Mouse (Mus musculus) cerebellum, adult 18-20 months (tissue): ENCODE data around the gene Ccdc142.
A peak's percentile ranks its signal among the peaks of the same experiment; 100 is the strongest.

ENCODE experiments used
- DNase-seq, 2 experiments: peaks; one replicate each; pipeline ENCODE4 v3.0.0; 2021

Ccdc142 gene

DNA sequence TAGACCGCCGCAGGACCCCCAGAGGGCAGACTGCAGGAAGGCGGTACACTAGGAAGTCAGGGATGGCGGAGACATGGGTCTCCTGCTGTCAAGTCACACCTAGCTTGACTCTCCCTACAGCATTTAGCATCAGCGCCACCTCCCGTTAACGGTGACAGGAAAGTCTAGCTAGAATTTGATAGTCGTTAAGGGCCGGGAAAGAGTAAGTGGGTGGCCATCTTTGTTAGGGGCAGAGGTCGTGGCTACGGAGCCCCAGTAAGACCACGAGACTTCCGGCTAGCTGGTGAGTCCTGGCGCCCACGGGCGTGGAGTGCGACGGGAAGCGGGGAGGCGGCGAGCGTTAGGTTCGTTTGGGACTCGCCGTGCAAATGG is at the start of gene Ccdc142, which contains the start of gene Gm42688:
Gene Ccdc142 (plus strand): TSS at position 286 of the 372 bp plus-strand sequence.
Gene Gm42688 (plus strand): TSS at position 302 of the 372 bp plus-strand sequence.
- DNase-seq = peak; percentile 91 to 94

- peak in 1 of 2 experiments; percentile 41 for DNase-seq
Observed at GRCm38 (mm10) chr6:83053136-83053960, 48.1 kb upstream of the Ccdc142 start.

DNA sequence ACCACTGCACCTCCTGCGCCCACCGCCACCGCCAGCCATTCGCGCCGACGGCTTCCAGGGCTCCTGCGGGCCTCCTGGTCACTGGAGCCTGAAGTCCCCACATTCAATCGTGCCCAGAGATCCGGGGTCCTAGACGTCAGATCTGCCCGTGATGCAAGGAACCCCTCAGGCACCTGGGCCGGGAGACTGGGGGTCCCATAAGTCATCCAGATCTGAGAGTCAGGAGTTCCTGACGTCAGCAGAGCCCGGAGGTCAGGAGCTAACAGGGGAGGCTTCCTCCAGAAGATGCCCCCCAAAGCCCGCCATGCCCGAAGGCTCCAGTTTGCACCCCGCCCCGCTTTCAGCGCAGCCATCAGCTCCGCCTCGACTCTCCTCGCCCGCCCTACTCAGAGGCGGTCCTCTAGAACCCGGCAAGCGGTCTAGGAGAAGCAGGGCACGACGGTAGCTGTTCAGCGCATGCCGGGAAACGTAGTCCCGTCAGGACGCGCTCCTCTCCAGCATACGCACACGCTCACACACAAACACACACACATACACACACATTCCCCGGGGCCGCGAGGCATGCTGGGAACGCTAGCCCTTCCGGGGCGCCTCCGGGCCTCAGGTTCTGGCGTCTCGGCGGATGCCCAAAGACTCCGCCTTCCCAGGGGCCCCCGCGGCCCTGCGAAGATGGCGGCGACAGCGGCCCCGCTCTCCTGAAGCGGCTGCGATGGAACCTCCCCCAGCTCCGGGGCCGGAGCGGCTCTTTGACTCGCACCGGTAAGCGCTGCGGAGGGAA is 47.1 kb upstream of the Ccdc142 start, which contains the start of gene Aup1:
Gene Aup1 (plus strand): TSS at position 448 of the 778 bp plus-strand sequence.
- peak; percentile 97 for DNase-seq

DNA sequence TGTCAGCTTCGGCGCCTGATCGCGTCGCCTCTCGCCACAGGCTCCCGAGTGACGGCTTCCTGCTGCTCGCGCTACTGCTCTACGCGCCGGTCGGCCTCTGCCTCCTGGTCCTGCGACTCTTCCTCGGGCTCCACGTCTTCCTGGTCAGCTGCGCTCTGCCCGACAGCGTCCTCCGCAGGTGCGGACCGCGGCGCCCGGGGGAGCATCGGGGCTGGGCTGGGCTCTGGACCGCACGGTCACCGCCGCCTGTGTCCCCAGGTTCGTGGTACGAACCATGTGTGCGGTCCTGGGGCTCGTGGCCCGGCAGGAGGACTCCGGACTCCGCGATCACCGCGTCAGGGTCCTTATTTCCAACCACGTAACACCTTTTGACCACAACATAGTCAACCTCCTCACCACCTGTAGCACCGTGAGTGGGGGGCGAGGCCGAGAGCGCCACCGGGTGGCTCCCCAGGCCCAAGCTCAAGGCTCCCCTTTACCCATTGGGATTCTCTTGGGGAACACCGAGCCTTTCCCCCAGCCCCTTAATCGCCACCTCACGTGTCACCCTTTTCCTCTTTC is 46.5 kb upstream of the Ccdc142 start, which contains the start of gene Htra2:
Gene Htra2 (minus strand): TSS at position 403 of the 561 bp plus-strand sequence.
- no peak for DNase-seq

DNA sequence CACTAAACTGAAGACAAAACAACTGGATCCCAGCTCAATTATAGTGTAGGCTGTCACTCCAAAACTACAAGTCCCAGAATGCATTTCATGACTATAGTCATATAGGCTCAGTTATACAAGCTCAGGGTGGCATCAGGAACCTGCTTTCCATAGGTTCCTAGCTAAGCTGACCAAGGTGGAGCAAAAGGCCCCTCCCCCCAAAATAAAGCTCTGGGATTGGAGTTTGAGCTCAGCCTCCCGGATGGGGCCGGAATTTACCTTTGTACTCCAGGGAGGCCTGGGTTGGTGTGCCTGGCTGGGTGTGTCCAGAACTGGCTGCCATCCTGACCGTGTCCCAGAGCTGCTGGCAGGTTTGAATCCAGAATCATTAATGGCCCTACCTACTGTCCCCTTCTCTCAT is 43.6 kb upstream of the Ccdc142 start, which contains the start of gene Dqx1:
Gene Dqx1 (plus strand): TSS at position 55 of the 400 bp plus-strand sequence.
- DNase-seq = no peak

GRCm38 (mm10) chr6:83058725-83059124 is 42.7 kb upstream of the Ccdc142 start:
- no peak for DNase-seq

- no peak for DNase-seq
Observed at GRCm38 (mm10) chr6:83065995-83066394, 35.4 kb upstream of the Ccdc142 start.

GRCm38 (mm10) chr6:83066441-83066840 is 35.0 kb upstream of the Ccdc142 start:
- no peak for DNase-seq

DNA sequence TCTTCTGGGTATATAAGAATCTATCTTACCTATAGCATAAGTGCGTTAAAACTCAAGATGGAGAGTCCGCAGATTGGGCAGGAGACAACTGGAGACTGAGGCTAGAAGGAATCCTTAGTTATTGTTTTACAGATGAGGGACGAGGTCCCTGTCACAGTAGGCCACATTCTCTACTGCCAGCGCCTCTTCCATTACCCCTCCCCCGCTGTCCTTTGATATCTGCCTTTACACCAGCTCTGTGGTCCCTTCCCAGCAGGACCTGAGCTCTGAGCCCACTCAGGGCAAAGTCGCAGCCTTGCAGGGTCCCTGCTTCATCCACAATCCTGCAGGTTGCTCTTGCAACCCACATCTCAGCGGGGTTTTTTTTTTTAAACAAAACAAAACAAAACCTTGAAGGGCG is 33.2 kb upstream of the Ccdc142 start:
- DNase-seq = no peak

DNA sequence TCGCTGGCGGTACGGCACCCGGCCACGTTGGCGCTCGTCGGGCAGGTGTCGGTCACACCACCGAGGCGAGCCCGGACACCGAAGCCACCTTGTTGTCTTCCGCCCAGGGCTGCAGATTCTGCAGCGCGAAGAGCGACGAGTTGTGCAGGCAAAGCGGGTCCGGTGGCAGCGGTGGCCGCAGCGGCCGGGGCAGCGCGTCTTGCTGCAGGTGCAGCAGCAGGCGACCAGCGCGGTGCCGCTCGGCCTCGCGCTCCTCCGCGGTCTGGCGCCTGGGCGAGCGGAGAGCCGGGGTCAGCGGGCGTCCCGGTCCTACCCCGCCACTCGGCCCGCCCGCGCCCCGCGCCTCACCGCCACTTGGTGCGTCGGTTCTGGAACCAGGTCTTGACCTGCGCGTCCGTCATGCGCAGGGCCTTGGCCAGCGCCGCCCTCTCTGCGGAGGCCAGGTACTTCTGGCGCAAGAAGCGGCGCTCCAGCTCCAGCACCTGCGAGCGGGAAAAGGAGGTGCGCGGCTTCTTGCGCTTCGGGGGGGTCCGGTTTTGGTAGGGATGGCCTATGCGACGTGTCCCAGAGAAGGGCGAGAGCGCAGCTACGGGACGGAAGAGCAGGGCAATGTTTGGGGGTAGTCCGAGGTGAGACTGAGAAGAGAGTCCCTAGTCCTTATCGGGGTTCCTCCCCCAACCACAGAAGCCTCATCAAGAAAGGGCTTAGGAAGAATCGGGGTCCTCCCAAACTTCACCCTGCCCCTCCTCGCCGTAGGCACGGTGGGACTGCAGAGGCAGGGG is 32.5 kb upstream of the Ccdc142 start:
- no peak for DNase-seq

- no peak for DNase-seq
Observed at GRCm38 (mm10) chr6:83069488-83070246, 31.7 kb upstream of the Ccdc142 start.

DNA sequence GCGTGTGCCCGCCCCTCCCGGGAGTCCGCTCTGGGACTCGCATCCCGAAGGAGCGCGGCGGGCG is 31.3 kb upstream of the Ccdc142 start, which contains the start of gene Tlx2:
Gene Tlx2 (minus strand): TSS at position 47 of the 64 bp plus-strand sequence.
- peak in 1 of 2 experiments; percentile 34 for DNase-seq

DNA sequence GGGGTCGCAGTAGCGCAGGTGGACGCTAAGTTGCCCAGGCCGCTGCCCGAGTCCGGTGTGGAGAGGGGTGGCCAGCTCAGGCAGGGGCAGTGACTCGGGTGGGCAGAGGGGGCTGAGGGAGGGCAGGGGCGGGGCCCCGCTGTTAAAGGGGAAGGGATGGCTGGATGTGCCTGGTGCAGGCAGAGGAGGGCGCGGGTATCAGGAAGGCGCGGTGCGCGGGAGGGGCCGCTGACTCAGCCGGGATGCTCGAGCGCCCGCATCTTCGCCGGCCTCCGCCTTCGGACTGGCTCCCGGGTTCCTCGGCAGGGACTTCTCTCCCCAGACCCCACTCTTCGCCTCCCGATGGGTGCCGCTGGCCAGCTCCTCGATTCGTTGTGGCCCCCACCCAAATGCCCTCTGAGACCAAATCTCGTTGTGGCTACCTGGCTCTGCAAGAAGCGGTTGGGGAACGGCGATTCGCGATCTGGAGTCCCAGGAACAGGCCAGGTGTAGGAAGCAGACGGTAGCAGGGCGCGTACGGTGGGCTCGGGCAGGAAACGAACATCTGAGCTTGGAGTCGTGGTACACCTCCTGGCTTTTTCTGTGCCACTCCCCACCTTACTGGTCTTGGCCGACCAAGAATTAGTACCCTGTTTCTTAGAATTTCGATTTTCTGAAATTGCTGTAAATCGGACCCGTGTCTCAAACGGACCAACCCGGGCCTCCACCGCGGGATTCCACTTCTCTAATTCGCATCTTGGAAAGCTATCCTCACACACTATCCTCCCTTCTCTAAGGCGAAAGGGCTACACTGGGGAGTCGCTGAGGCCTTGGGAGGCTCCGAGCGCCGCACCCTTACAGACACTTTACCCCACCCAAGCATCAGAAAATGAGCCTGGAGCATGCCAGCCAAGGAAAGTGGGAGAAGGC is 30.8 kb upstream of the Ccdc142 start:
- DNase-seq = peak in 1 of 2 experiments; percentile 58

GRCm38 (mm10) chr6:83071220-83071619 is 30.2 kb upstream of the Ccdc142 start:
- peak in 1 of 2 experiments; percentile 33 for DNase-seq

DNA sequence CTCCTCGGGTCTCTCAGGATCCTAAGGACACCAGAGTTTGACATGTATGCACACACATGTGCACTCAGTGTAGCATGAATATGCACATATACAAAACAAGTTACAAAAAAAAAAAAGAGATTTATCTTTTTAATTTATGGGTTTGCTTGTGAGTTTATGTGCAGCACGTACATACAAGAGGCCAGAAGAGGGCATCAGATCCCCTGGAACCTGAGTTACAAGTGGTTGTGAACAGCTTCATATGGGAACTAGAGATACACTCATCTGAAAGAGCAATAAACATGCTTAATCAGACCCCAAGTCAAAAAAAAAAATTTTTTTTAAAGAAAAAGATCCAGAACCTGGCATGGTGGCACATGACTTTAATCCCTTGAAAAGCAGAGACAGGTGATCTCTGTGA is 26.4 kb upstream of the Ccdc142 start:
- DNase-seq = no peak

DNA sequence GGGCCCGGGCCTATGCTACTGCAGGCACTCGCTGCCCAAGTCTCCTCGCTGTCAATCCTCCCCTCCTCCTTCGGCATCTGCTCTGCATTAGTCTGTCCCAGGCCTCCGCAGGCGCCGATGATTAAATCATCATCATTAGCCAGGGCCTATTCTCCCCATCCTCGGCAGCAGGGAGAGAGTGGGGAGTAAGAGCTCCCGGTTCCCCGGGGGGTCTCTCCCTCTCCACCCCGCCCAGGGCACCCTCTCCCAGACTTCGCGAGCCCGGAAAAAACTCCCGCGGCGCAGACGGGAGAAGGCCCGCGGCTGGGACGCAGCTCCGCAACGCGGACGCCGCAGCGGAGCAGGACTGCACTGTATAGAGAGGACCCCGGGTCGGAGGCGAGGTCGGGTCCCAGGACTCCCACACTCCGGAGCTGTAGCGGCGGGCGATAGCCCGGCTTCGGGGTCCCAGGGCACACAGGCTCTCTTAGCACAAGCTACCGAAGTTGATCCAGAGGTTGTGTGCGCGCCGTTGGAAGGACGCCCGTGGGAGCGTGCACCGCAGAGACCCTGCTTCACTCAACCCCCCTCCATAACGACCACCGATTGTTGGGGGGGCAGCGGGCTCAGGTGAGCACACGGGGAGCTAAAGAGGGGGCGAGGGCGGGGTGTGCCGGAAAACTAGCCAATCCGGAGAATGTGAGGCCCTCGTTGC is 23.6 kb upstream of the Ccdc142 start, which contains the start of gene Pcgf1:
Gene Pcgf1 (plus strand): TSS at position 240 of the 694 bp plus-strand sequence.
- peak in 1 of 2 experiments; percentile 99 for DNase-seq

DNA sequence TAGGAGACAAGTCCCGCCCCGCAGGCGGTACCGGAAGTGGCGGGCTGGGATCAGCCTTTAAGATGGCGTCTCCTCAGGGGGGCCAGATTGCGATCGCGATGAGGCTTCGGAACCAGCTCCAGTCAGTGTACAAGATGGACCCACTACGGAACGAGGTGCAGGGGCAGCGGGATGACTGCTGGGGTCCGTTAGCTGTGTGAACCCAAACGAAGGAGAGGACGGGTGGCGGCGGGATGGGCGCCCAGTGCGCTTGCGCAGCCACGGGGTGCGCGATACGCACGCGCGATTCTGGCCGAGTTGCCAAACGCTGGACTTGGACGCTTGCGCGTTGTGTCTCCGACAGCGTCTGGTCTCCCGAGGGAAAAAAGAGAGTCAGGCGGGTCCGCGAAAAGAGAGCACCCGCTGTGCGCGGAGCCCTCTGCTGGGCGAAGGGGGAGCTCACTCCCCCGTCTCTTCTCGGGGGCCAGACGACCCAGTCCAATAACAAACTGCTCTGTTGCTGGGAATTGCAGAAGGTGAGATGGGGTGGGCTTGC is 23.0 kb upstream of the Ccdc142 start:
- DNase-seq = peak; percentile 87 to 100

GRCm38 (mm10) chr6:83080210-83080609 is 21.2 kb upstream of the Ccdc142 start:
- DNase-seq = no peak

GRCm38 (mm10) chr6:83083497-83083896 is 17.9 kb upstream of the Ccdc142 start:
- DNase-seq = no peak

GRCm38 (mm10) chr6:83084477-83084876 is 16.9 kb upstream of the Ccdc142 start:
- DNase-seq = no peak
